Mouse (Mus musculus) kidney, postnatal 0 days (tissue): ENCODE measurements at regions not wholly inside any gene's neighbourhood (a gene's known extent, or its start where the extent isn't known, plus 50 kb on each side); places are given as distances from the start of the nearest gene placed in this dataset.

Experiments used
- ATAC-seq: fragments of 200-750 bp; cut with Nextera tagmentation; replicated peaks from 2 replicates; pipeline ENCODE4 v1.8.0; 2017; ENCODE audit warnings: low read depth, moderate number of reproducible peaks, moderate TSS enrichment, moderate library complexity; ENCODE audit not compliant: low FRiP score
- DNase-seq: peaks from one replicate; pipeline ENCODE4 v3.0.0-alpha.2; 2016; ENCODE audit warnings: low spot score
- H3K27ac ChIP-seq: fragments of 300-500 bp; sonication (generic); 2 replicates; pipeline ENCODE4 v1.5.1; 2014; ENCODE audit warnings: mild to moderate bottlenecking
- H3K27me3 ChIP-seq: fragments of 300-500 bp; sonication (generic); 2 replicates; pipeline ENCODE4 v1.6.1; 2014; ENCODE audit warnings: low read length, mixed read lengths; ENCODE audit not compliant: insufficient read depth
- H3K36me3 ChIP-seq: fragments of 300-500 bp; sonication (generic); 2 replicates; pipeline ENCODE4 v1.6.1; 2014; ENCODE audit warnings: low read length, mixed read lengths; ENCODE audit not compliant: insufficient read depth
- H3K4me1 ChIP-seq: fragments of 300-500 bp; sonication (generic); replicated peaks from 2 replicates; pipeline ENCODE4 v1.6.1; 2014; ENCODE audit warnings: antibody characterized with exemption, low read length, mixed read lengths; ENCODE audit not compliant: insufficient read depth
- H3K4me2 ChIP-seq: fragments of 300-500 bp; sonication (generic); 2 replicates; pipeline ENCODE4 v1.6.1; 2014; ENCODE audit warnings: mild to moderate bottlenecking, low read length, moderate library complexity, mixed read lengths
- H3K4me3 ChIP-seq: fragments of 300-500 bp; sonication (generic); replicated peaks from 2 replicates; pipeline ENCODE4 v1.5.1; 2014; ENCODE audit warnings: low read depth, low read length
- H3K9ac ChIP-seq: fragments of 300-500 bp; sonication (generic); 2 replicates; pipeline ENCODE4 v1.6.1; 2014; ENCODE audit warnings: low read depth, low read length
- H3K9me3 ChIP-seq: fragments of 300-500 bp; sonication (generic); replicated peaks from 2 replicates; pipeline ENCODE4 v1.6.1; 2016; ENCODE audit warnings: low read length, inconsistent platforms, mixed read lengths
- CTCF ChIP-seq: IDR thresholded peaks from 2 replicates; pipeline ENCODE4 v1.5.1; 2016; ENCODE audit warnings: antibody characterized with exemption, low read depth, mild to moderate bottlenecking, moderate library complexity
- WGBS: fragments of 180-500 bp; shearing (Covaris S2); extraction: QIAGEN DNeasy Blood & Tissue Kit; methylation state at CpG from one replicate; pipeline ENCODE4 v1.1.7; 2014; 5-methylcytosine and 5-hydroxymethylcytosine counted together

GRCm38 (mm10) chr1:82070181-82071109 is 162.5 kb upstream of the Gm9747 start:
- ATAC-seq = no peak
- H3K4me1 ChIP-seq = no peaks in the 10 kb centered on the region

DNA sequence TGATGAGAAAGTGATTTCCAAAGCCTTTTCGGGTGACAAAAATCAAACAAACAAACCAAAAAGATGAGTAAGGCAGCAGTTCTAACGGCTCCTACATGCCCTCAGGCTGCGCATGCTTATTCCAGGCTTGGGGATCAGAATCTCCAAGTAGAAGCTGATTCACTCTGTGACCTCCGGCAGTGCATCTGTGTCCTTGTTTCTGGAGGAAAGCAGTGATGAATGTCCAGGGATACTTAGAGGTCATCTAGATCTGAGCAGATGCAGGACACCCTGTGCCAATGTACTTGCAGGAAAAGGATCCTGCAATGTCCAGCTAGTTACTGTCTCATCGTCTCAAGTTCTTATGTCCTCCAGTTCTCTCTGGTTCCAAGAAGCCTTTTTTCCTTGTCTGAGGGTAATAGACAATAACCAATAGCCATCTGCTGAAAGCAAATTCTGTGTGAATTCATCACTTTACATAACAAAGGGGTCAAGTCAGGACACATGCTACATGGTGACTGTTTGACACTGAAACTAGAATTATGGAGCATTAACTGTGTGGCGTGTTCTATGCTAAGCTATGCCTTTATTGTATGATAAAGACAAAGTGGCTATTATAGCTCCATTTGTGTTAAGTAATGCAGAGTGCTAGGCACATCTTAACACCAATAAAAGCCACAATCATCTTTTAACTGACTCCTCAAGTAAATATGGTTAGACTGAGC is 143.6 kb upstream of the Gm9747 start:
- Histone ChIP-seq H3K27ac (no peak overlapping the region), H3K27me3 (no peaks in the 10 kb centered on the region), H3K4me2 (no peak overlapping the region), H3K9ac (no peak overlapping the region), H3K4me1 (no peaks in the 10 kb centered on the region), H3K4me3 (no peak overlapping the region), H3K9me3 (no peaks in the 10 kb centered on the region), H3K36me3 (no peaks in the 10 kb centered on the region)
- TF ChIP-seq CTCF = no peak
- no peak for DNase-seq
- 85% methylated on average over 6 of the region's 6 CpGs for WGBS
- ATAC-seq = no peak

More at GRCm38 (mm10) chr1:82070181-82071109, 162.5 kb upstream of the Gm9747 start:
- TF ChIP-seq CTCF = no peak
- Histone ChIP-seq H3K27me3 (no peaks in the 10 kb centered on the region), H3K27ac (no peak overlapping the region), H3K4me2 (no peak overlapping the region), H3K4me3 (no peak overlapping the region), H3K36me3 (no peaks in the 10 kb centered on the region), H3K9ac (no peak overlapping the region), H3K9me3 (no peaks in the 10 kb centered on the region)
- DNase-seq = no peak
- WGBS = 76% methylated on average over 9 of the region's 9 CpGs

DNA sequence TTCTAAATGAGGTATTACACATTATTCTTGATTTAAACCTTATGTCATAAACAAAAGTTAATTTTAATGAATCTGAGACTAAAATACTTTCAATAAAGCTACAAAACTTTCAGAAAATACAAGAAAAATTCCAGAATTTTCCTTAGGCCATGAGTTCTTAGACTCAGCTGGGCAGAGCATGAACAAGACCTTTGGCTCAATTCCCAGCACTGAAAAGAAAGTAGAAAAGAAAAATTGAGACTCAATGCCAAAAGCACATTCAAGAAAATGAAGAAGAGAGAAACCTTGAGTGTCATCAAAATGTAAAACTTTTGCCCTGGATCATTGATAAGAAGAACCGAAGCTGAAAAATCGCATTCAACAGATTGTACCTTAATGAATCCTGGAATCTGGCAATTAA is 137.8 kb upstream of the Gm9747 start:
- no peak for DNase-seq
- Histone ChIP-seq H3K9ac (no peak overlapping the region), H3K4me1 (no peaks in the 10 kb centered on the region), H3K27me3 (no peaks in the 10 kb centered on the region), H3K27ac (no peak overlapping the region), H3K4me3 (no peak overlapping the region), H3K9me3 (no peaks in the 10 kb centered on the region), H3K36me3 (no peaks in the 10 kb centered on the region), H3K4me2 (no peak overlapping the region)
- 90% methylated on average over 2 of the region's 2 CpGs for WGBS
- TF ChIP-seq CTCF = no peak
- no peak for ATAC-seq

GRCm38 (mm10) chr1:82106756-82107155 is 126.2 kb upstream of the Gm9747 start:
- Histone ChIP-seq H3K27ac (no peak overlapping the region), H3K27me3 (no peaks in the 10 kb centered on the region), H3K9ac (no peak overlapping the region), H3K4me2 (no peak overlapping the region), H3K4me1 (no peaks in the 10 kb centered on the region), H3K4me3 (no peak overlapping the region), H3K36me3 (no peaks in the 10 kb centered on the region), H3K9me3 (no peaks in the 10 kb centered on the region)
- no peak for TF ChIP-seq CTCF
- 78% methylated on average over 5 of the region's 5 CpGs for WGBS
- no peak for ATAC-seq
- no peak for DNase-seq

- H3K36me3 ChIP-seq = no peaks in the 10 kb centered on the region
- DNase-seq = no peak
- no peak overlapping the region for H3K9ac ChIP-seq
- ATAC-seq = no peak
- H3K4me2 ChIP-seq = no peak overlapping the region
- WGBS = 92% methylated on average over 1 of the region's 1 CpGs
- no peaks in the 10 kb centered on the region for H3K9me3 ChIP-seq
- no peak overlapping the region for H3K4me3 ChIP-seq
- no peaks in the 10 kb centered on the region for H3K4me1 ChIP-seq
- no peak overlapping the region for H3K27ac ChIP-seq
- no peak for TF ChIP-seq CTCF
- no peaks in the 10 kb centered on the region for H3K27me3 ChIP-seq
Observed at GRCm38 (mm10) chr1:82110071-82110635, 122.8 kb upstream of the Gm9747 start.

DNA sequence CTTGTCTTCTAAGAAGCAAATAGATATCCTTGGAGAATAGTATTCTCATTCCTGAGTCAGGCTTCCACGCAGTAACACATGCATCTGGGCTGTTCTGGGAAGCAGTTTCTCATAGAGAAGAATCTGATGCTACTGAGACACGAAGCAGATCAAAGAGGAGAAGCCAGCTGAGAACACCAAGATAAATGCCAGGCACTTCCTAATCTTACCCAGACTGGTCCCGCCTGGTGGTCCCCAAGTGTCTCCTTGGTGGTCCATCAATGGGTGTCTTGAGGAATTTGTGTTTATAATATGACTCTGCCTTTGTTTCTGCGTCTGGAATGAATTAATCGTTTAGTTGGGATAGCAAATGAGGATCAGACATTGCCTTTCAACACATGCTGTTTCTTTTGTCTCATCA is 120.5 kb upstream of the Gm9747 start:
- Histone ChIP-seq H3K9me3 (no peaks in the 10 kb centered on the region), H3K4me2 (no peak overlapping the region), H3K27ac (no peak overlapping the region), H3K36me3 (no peaks in the 10 kb centered on the region), H3K27me3 (no peaks in the 10 kb centered on the region), H3K9ac (no peak overlapping the region), H3K4me1 (no peaks in the 10 kb centered on the region), H3K4me3 (no peak overlapping the region)
- DNase-seq = no peak
- ATAC-seq = no peak
- WGBS = 57% methylated on average over 5 of the region's 5 CpGs
- no peak for TF ChIP-seq CTCF
